Mouse (Mus musculus): ENCODE measurements around the gene Zfp541. TPM values are rescaled to one million over a fixed set of nuclear protein-coding genes. Genes with fewer than 3 reads are reported as not detected.

Zfp541 gene
- total RNA-seq, 2 experiments from 2014 or later: not detected

- no peak for DNase-seq (ENCODE audit: low spot score)
- intact Hi-C loops (cut with DNase I): no loop called here
Observed at GRCm38 (mm10) chr7:16056459-16057135, 5.0 kb upstream of the Zfp541 start.

- no peak for DNase-seq (ENCODE audit: low spot score)
- intact Hi-C loops (cut with DNase I): no loop called here
Observed at GRCm38 (mm10) chr7:16057136-16057534, 4.5 kb upstream of the Zfp541 start.

GRCm38 (mm10) chr7:16062099-16062420 lies 446 bp downstream of the Zfp541 start:
- no peak for DNase-seq (ENCODE audit: low spot score)
- intact Hi-C loops (cut with DNase I): no loop called here

GRCm38 (mm10) chr7:16063490-16063889 lies 1.9 kb downstream of the Zfp541 start:
- intact Hi-C loops (cut with DNase I): no loop called here
- no peak for DNase-seq (ENCODE audit: low spot score)

- no peak for DNase-seq (ENCODE audit: low spot score)
- intact Hi-C loops (cut with DNase I): no loop called here
Observed at GRCm38 (mm10) chr7:16070846-16071245, 9.2 kb downstream of the Zfp541 start.

GRCm38 (mm10) chr7:16071906-16072305 lies 10.3 kb downstream of the Zfp541 start:
- no peak for DNase-seq (ENCODE audit: low spot score)
- intact Hi-C loops (cut with DNase I): no loop called here

GRCm38 (mm10) chr7:16079947-16080346 lies 18.3 kb downstream of the Zfp541 start:
- intact Hi-C loops (cut with DNase I): no loop called here

GRCm38 (mm10) chr7:16080581-16080980 lies 19.0 kb downstream of the Zfp541 start:
- no peak for DNase-seq (ENCODE audit: low spot score)
- intact Hi-C loops (cut with DNase I): no loop called here

More at GRCm38 (mm10) chr7:16079947-16080346, 18.3 kb downstream of the Zfp541 start:
- no peak for DNase-seq (ENCODE audit: low spot score)

- intact Hi-C loops (cut with DNase I): no loop called here
- no peak for DNase-seq (ENCODE audit: low spot score)
Observed at GRCm38 (mm10) chr7:16083361-16083760, 21.7 kb downstream of the Zfp541 start.

- intact Hi-C loops (cut with DNase I): no loop called here
Observed at GRCm38 (mm10) chr7:16087587-16087986, 26.0 kb downstream of the Zfp541 start.

GRCm38 (mm10) chr7:16094592-16094991 lies 33.0 kb downstream of the Zfp541 start:
- no peak for DNase-seq (ENCODE audit: low spot score)
- intact Hi-C loops (cut with DNase I): no loop called here

More at GRCm38 (mm10) chr7:16087587-16087986, 26.0 kb downstream of the Zfp541 start:
- no peak for DNase-seq (ENCODE audit: low spot score)

- intact Hi-C loops (cut with DNase I): loop anchor here (5.0 kb wide), 1 partner anchor 164 kb away; no protein-coding TSS in a partner anchor
- DNase-seq (ENCODE audit: low spot score): peak; percentile 99
Observed at GRCm38 (mm10) chr7:16098021-16099017, 36.7 kb downstream of the Zfp541 start, which contains the start of gene Napa. Gene Napa, plus strand, starts transcription at chr7:16098458.

- intact Hi-C loops (cut with DNase I): loop anchor here (2.0 to 5.0 kb wide), 2 partner anchors 19 to 162 kb away; partner anchors contain the start of gene Kptn
- no peak for DNase-seq (ENCODE audit: low spot score)
Observed at GRCm38 (mm10) chr7:16099901-16100300, 38.3 kb downstream of the Zfp541 start.

- no peak for DNase-seq (ENCODE audit: low spot score)
- intact Hi-C loops (cut with DNase I): loop anchor here (2.0 kb wide), 1 partner anchor 18 kb away; the partner anchor contains the start of gene Kptn
Observed at GRCm38 (mm10) chr7:16101081-16101480, 39.5 kb downstream of the Zfp541 start.

GRCm38 (mm10) chr7:16101726-16102475 lies 40.3 kb downstream of the Zfp541 start:
- intact Hi-C loops (cut with DNase I): loop anchor here (2.0 kb wide), 1 partner anchor 17 kb away; the partner anchor contains the start of gene Kptn
- DNase-seq (ENCODE audit: low spot score): no peak

GRCm38 (mm10) chr7:16102686-16103226 lies 41.1 kb downstream of the Zfp541 start:
- DNase-seq (ENCODE audit: low spot score): no peak
- intact Hi-C loops (cut with DNase I): no loop called here

GRCm38 (mm10) chr7:16103760-16104159 lies 42.1 kb downstream of the Zfp541 start:
- intact Hi-C loops (cut with DNase I): no loop called here
- no peak for DNase-seq (ENCODE audit: low spot score)

- intact Hi-C loops (cut with DNase I): no loop called here
- no peak for DNase-seq (ENCODE audit: low spot score)
Observed at GRCm38 (mm10) chr7:16104611-16105388, 43.2 kb downstream of the Zfp541 start.

Data from heart, postnatal 25 days (tissue).